Mouse (Mus musculus) C2C12 (cell line): ENCODE measurements around the gene Pabpn1l. TPM values are rescaled to one million over a fixed set of nuclear protein-coding genes. Genes with fewer than 3 reads are reported as not detected.

Experiments
- H3K27me3 ChIP-seq: one replicate; pipeline ENCODE4 v1.6.1; 2011; ENCODE audit not compliant: control insufficient read depth, insufficient read depth, insufficient read length
- H3K36me3 ChIP-seq: one replicate; pipeline ENCODE4 v1.6.1; 2011; ENCODE audit not compliant: control insufficient read depth, insufficient read depth
- H3K4me3 ChIP-seq: one replicate; pipeline ENCODE4 v1.5.1; 2011; ENCODE audit warnings: mild to moderate bottlenecking, control low read depth; ENCODE audit not compliant: poor library complexity, insufficient read depth, severe bottlenecking
- H3K79me2 ChIP-seq: one replicate; pipeline ENCODE4 v1.6.1; 2011; ENCODE audit not compliant: control insufficient read depth, insufficient read depth
- H3K79me3 ChIP-seq: one replicate; pipeline ENCODE4 v1.6.1; 2011; ENCODE audit warnings: low read depth, control low read depth
- H3ac ChIP-seq: one replicate; pipeline ENCODE3; 2011; ENCODE audit warnings: low read depth; ENCODE audit not compliant: control insufficient read depth, insufficient read length
- CEBPB ChIP-seq: IDR thresholded peaks from one replicate; pipeline ENCODE4 v1.6.1; 2011; ENCODE audit warnings: low read depth, mild to moderate bottlenecking, control low read depth, moderate library complexity
- CTCF ChIP-seq: IDR thresholded peaks from one replicate; pipeline ENCODE4 v1.5.1; 2011; ENCODE audit not compliant: control insufficient read depth, insufficient read depth, insufficient read length
- FOSL1 ChIP-seq: IDR thresholded peaks from one replicate; pipeline ENCODE4 v1.8.0; 2011; ENCODE audit warnings: mild to moderate bottlenecking, low read length; ENCODE audit not compliant: poor library complexity, insufficient read depth, severe bottlenecking
- MAX ChIP-seq: IDR thresholded peaks from one replicate; pipeline ENCODE4 v1.6.1; 2011; ENCODE audit warnings: mild to moderate bottlenecking, control low read depth
- MYOD1 ChIP-seq: IDR thresholded peaks from one replicate; pipeline ENCODE4 v1.6.1; 2011; ENCODE audit warnings: low read depth; ENCODE audit not compliant: control insufficient read depth, insufficient read length
- MYOG ChIP-seq: IDR thresholded peaks from one replicate; pipeline ENCODE4 v1.6.1; 2011; ENCODE audit not compliant: control insufficient read depth, insufficient read length; ENCODE audit errors: extremely low read depth
- USF1 ChIP-seq: IDR thresholded peaks from one replicate; pipeline ENCODE4 v1.6.1; 2011; ENCODE audit warnings: low read depth, mild to moderate bottlenecking, control low read depth, moderate library complexity
- polyA plus RNA-seq: library from polyadenylated mRNA; unstranded; fragments of >200 nt; fragmentation: generic; extraction: Trizol; gene quantifications from one replicate; pipeline ENCODE4 v1.2.1, GENCODE M21; 2012; ENCODE audit warnings: missing spikeins

The Pabpn1l gene
- polyA plus RNA-seq, 1 experiment, result not detected

DNA sequence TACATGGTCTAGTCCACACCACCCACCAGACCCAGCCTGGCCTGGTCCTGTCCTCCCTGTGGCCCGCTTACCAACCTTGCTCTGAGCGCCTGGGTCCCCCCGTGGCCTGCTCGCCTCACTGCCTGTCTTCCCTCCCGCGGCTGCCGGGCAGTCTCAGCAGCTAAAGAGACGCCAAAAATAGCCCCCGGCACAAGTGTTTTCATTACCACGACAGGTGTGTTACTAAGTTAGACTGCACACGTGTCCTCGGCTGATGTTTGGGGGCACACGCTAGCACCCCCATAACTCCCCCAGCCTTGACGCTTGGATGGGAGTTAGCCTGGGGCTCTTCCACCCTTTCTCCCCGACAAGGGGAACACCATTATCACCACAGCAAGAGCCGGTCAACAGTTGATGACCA lies 23.8 kb upstream of the Pabpn1l start:
- no peak overlapping the region for H3K4me3 ChIP-seq
- peaks cover 69% of the 10 kb centered on the region for H3K27me3 ChIP-seq
- no peaks in the 10 kb centered on the region for H3K79me3 ChIP-seq
- no peaks in the 10 kb centered on the region for H3K36me3 ChIP-seq
- no peak for TF ChIP-seq MYOG
- no peak overlapping the region for H3ac ChIP-seq
- no peaks in the 10 kb centered on the region for H3K79me2 ChIP-seq

- TF ChIP-seq FOSL1, result no peak
- TF ChIP-seq CEBPB, result no peak
- no peak for TF ChIP-seq MAX
- no peak for TF ChIP-seq USF1
- no peak for TF ChIP-seq CTCF
- TF ChIP-seq MYOG, result no peak
- TF ChIP-seq MYOD1, result no peak
- H3K79me2 ChIP-seq, result no peaks in the 10 kb centered on the region
- no peaks in the 10 kb centered on the region for H3K79me3 ChIP-seq
- H3K36me3 ChIP-seq, result no peaks in the 10 kb centered on the region
- H3K27me3 ChIP-seq, result peaks cover 78% of the 10 kb centered on the region
- H3ac ChIP-seq, result no peak overlapping the region
- no peak overlapping the region for H3K4me3 ChIP-seq
These were observed 21.8 kb upstream of the Pabpn1l start for GRCm38 (mm10) chr8:122644175-122644954.

- H3K27me3 ChIP-seq, result peaks cover 87% of the 10 kb centered on the region
- H3K79me3 ChIP-seq, result no peaks in the 10 kb centered on the region
- H3ac ChIP-seq, result no peak overlapping the region
- no peaks in the 10 kb centered on the region for H3K79me2 ChIP-seq
- H3K36me3 ChIP-seq, result no peaks in the 10 kb centered on the region
- no peak overlapping the region for H3K4me3 ChIP-seq
- TF ChIP-seq MYOD1 (no peak), USF1 (peak; percentile 80)
These were observed 19.5 kb upstream of the Pabpn1l start for GRCm38 (mm10) chr8:122642071-122642470.

DNA sequence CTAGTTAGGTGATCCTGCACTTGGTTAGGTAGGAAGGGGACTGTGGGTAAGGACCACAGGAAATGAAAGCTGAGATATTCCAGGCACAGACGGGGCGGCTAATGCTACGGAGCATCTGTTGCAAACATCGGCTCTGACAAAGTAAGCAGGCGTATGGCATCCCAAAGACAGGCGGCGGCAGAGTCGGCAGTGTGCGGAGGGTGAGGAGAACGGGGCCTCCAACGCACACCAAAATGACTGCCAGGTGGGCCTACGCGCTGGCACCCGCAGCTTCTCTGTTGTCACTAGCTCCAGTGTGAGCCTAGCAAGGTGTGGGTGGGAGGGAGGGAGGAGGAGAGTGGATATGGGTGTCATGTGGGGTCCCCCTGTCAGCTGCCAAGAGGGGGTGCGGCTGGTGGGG lies 18.9 kb upstream of the Pabpn1l start:
- Histone ChIP-seq H3K36me3 (no peaks in the 10 kb centered on the region), H3K79me2 (no peaks in the 10 kb centered on the region), H3K4me3 (no peak overlapping the region), H3K79me3 (no peaks in the 10 kb centered on the region), H3K27me3 (peaks cover 83% of the 10 kb centered on the region), H3ac (no peak overlapping the region)
- no peak for TF ChIP-seq FOSL1
- TF ChIP-seq CTCF, result no peak
- TF ChIP-seq MAX, result no peak
- no peak for TF ChIP-seq USF1
- no peak for TF ChIP-seq MYOD1
- no peak for TF ChIP-seq MYOG
- TF ChIP-seq CEBPB, result no peak

- H3K79me2 ChIP-seq, result no peaks in the 10 kb centered on the region
- no peaks in the 10 kb centered on the region for H3K36me3 ChIP-seq
- no peak overlapping the region for H3ac ChIP-seq
- TF ChIP-seq MAX, result no peak
- TF ChIP-seq CEBPB, result no peak
- no peak for TF ChIP-seq MYOD1
- TF ChIP-seq USF1, result no peak
- no peak for TF ChIP-seq FOSL1
- TF ChIP-seq CTCF, result no peak
- TF ChIP-seq MYOG, result no peak
- H3K27me3 ChIP-seq, result peaks cover 77% of the 10 kb centered on the region
- no peak overlapping the region for H3K4me3 ChIP-seq
- no peaks in the 10 kb centered on the region for H3K79me3 ChIP-seq
These were observed 18.3 kb upstream of the Pabpn1l start for GRCm38 (mm10) chr8:122640825-122641224.

- H3K36me3 ChIP-seq, result no peaks in the 10 kb centered on the region
- peaks cover 76% of the 10 kb centered on the region for H3K27me3 ChIP-seq
- no peak overlapping the region for H3ac ChIP-seq
- no peaks in the 10 kb centered on the region for H3K79me2 ChIP-seq
- H3K79me3 ChIP-seq, result no peaks in the 10 kb centered on the region
- no peak overlapping the region for H3K4me3 ChIP-seq
- no peak for TF ChIP-seq MYOD1
These were observed 17.1 kb upstream of the Pabpn1l start for GRCm38 (mm10) chr8:122639521-122640248.
